Mouse (Mus musculus): ENCODE data around the gene Gm29094. TPM values are rescaled to one million over a fixed set of nuclear protein-coding genes. Genes with fewer than 3 reads are reported as not detected.
"Not testable (repeated sequence)": the region's sequence is repeated elsewhere in the genome, so short reads cannot be mapped to it uniquely, and the experiment has no call there.

Gm29094 gene
- total RNA-seq (2021), result not detected
- long read RNA-seq, experiment 1, result 0 reads
- long read RNA-seq, experiment 2, result 0 reads

DNA sequence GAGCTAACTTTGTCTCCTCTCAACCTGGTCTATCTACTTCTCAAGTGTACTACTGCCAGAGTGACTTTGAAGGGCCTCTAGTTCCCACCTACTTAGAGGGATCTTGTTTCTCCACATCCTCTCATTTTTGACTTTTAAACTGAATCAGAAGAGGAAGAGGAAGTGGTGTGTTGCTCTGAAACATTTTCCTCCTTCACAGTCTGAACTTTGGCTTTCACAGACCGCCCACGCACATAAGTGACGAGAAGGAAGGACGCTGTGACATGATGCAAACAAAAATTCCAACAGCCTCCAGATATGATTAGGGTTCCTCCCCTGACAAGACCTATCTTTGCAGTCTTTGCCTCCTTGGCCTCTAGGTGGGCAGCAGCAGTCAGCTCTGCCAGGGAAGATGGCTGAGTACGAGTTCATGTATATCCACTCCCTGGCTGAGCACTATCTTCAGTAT, at the start of gene Gm29094, which contains the start of gene Bcl2a1b:
Gm29094 (plus strand) TSS at position 411 of the 448 bp plus-strand sequence.
Bcl2a1b (plus strand) TSS at position 241 of the 448 bp plus-strand sequence.
- intact Hi-C loops (cut with DNase I); H3K27ac ChIP-seq; H3K4me3 ChIP-seq; DNase-seq: not testable (repeated sequence)

DNA sequence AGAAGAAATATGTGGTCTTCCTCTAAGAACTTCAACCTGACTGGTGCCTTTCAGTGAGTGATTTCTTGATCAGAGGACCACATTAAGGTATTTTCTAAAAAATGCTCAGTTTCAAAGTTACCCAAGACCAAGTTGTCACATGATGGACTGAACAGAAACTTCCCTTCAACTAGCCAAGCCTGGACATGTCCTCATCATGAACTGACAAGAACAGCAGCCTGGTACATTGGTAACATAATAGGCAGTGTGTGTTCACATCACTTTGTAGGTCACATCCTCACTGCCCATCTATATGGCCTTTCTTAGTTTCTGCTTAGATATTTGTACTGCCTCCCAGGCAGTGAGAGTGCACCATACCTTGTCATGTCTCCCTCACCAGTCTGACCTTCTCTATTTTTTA, 26.6 kb upstream of the Gm29094 start:
- intact Hi-C loops (cut with DNase I); DNase-seq; H3K27ac ChIP-seq; H3K4me3 ChIP-seq: not testable (repeated sequence)

DNA sequence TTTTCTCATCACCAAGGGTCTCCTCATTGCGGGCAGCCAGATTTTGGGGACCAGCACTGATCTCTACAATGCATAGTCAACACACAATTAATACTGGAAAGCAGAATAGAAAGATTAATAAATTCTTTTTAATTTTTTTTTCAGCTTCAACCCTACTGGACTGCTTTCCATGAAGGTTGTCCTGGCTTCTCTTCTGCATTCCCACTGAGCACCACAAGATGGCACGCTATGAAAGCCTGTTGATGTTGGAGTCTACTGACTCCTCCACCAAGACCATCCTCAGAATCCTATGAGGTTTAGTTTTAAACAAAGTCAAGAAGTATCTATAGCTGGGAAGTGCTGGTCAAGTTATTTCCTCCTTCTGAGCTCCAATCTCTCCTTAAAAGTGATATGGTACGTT, 20.3 kb upstream of the Gm29094 start:
- DNase-seq, result peak; percentile 49
- intact Hi-C loops (cut with DNase I); H3K27ac ChIP-seq; H3K4me3 ChIP-seq: not testable (repeated sequence)
- TF ChIP-seq CTCF (IDR thresholded peaks at IDR 0.05), result peak; percentile 58

DNA sequence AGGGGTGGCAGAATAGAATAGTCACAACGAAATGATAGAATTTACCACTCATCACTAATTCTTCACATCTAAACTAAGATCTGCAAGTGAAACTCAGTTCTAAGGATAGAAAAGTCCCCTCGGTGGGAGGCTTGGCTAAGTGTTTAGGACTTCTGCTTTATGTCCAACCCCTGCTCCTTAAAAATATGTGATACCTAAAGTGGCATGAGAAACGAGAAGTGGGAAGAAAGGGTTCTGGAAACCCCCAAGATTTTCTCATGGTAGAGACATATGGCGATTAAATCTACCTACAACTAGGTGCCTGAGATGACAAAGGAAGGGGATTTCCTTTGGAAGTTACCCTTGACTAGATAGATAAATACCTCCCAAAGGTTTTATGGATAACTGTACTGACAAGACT, 19.7 kb upstream of the Gm29094 start:
- DNase-seq; H3K4me3 ChIP-seq; intact Hi-C loops (cut with DNase I); H3K27ac ChIP-seq: not testable (repeated sequence)

DNA sequence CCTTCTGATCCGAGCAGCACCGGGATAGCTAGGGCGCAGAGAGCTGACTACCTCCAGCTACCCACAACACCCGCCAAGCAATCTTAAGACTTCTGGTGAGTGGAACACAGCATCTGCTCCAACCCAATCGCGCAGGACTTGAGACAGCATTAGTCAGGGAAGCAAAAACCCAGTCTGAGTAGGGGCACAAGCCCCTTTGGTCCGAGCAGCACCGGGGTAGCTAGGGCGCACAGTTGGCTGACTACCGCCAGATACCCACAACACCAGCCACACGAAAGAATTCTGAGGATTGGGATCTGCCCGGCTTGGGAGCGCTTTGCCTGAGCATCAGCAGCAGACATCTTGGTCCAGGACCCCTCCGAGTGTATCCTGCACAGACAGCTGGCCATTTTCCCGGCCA, 12.2 kb upstream of the Gm29094 start:
- intact Hi-C loops (cut with DNase I); DNase-seq; H3K4me3 ChIP-seq; H3K27ac ChIP-seq: not testable (repeated sequence)

DNA sequence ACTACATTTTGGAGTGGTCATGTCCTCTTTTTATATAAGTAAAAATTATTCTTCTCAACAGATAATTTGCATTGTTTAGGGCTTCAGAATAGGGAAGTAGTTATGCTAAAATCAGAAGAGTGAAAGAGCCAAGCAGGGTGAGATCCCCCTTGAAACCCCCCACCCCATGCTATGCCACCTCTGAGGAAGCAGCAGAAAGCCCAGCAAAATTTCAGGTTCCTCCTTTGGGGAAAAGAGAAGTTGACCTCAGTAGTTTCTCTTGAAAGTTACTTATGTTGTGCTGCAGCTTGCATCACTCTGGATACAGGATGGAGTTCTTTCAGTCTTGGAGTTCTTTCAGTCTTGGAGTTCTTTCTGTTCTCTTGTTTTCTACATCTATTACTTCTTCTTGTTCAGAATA, 3.7 kb upstream of the Gm29094 start:
- DNase-seq; H3K27ac ChIP-seq; H3K4me3 ChIP-seq; intact Hi-C loops (cut with DNase I): not testable (repeated sequence)

DNA sequence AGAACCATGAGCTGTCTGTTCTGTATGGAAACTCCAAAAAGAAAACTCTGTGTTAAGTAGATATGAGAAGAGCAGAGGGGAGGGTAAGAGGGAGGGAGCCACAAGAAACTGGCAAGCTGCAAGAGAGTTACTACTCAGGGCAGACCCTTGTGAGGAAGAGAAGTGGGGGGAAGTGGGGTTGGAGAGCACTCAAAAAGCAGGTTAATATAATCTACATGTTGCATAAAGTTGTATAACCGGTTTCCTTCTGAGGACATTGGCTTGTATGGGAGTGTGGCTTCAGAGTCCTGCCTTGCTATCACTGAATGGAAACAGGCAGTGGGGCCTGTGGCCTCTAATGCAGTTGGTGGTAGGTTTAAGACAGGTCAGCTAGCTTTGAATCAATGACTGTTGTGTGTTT, 1.7 kb upstream of the Gm29094 start:
- DNase-seq; H3K27ac ChIP-seq; H3K4me3 ChIP-seq; intact Hi-C loops (cut with DNase I): not testable (repeated sequence)

DNA sequence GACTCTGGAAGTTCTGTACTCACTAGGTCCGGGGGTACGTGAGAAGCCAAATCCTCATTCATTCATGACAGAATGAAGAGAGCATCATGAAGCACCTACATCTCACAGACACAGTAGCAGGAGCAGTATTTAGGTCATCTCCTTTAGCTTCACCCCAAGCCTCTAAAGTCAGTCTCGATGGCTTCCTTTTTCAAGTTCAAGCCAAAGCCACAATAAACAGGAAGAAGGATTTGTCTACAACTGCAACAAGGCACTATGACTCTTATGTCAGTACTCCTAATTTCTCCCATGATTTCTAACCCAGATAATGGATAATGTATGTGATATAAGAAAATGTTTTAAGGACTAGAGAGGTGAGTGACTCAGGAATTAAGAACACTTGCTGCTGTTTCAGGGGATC, 830 bp upstream of the Gm29094 start:
- not testable (repeated sequence) for H3K4me3 ChIP-seq

DNA sequence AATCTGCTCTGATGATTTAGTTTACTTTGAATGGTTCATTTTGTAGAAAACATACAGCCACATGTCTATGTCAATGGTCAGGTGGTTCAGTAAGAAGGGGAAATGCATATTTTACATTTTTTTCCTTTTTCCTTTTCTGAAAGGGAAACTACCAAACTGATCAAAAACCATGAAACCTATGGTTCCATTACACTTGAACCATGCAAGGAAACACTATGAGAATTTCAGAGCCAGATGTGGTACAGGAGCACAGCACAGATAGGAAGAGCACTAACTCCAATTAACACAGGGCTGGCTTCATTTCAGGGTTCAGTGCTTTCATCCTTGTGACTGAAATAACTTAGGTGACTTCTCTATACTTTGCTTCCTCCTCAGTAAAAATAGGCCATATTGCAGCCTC, 3.1 kb downstream of the Gm29094 start:
- intact Hi-C loops (cut with DNase I); DNase-seq; H3K4me3 ChIP-seq; H3K27ac ChIP-seq: not testable (repeated sequence)

More for the DNA sequence above, 830 bp upstream of the Gm29094 start:
- H3K27ac ChIP-seq; intact Hi-C loops (cut with DNase I); DNase-seq: not testable (repeated sequence)

DNA sequence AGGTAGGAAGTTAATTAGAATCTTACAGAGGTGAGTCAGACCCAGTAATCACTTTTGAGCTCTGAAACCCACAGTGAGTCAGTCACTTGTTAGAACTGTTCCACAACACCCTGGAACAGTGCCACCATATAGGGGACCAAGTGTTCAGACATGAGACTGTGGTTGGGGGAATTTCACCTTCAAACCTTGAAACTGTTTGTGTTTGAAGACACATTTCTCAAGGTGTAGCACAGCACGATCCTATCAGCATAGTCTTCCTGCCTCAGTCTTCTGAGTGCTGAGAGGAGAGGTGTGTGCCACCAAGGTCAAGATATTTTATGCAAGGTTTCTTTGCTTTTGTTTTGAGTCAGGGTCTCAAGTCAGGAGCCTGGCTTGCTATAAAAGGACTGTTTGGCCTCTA, 9.8 kb downstream of the Gm29094 start:
- H3K4me3 ChIP-seq; H3K27ac ChIP-seq; DNase-seq; intact Hi-C loops (cut with DNase I): not testable (repeated sequence)

DNA sequence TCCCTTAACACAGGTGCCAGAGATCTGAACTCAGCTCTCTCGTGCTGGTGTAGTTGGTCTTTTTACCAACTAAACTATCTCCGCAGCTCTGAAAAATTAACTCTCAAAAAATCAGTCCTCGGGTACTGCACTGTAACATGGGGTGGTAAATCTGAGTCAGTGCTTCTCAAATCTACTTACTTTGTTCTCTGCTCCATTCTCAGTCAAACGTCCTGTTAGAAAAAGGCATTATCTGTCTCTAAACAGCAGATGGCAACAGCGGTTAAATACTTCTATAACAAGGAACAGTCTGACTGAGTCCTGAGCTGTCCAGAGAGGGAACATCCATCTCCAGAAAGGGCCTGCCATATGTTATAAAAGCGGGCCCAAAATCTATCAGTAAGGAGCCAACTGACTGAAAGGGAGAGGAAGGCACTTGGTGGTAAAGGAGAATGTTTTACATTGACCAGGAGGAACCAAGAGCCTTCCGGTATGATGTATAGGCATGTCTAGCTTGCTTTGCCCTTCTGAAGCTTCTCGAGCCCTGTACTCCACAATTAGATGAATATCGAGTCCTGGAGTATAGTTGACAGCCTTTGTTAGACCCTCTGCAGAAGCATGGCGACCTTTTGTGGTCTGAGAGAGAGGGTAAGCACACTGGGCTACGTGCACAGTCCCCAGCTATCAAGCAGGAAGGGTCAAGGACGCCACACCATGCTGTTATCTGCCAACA, 11.3 kb downstream of the Gm29094 start, which contains the start of gene Mthfs:
Mthfs (plus strand) TSS at position 324 of the 712 bp plus-strand sequence.
- intact Hi-C loops (cut with DNase I); DNase-seq: not testable (repeated sequence)
- TF ChIP-seq CTCF (IDR thresholded peaks at IDR 0.05), result peak; percentile 35; the same call in 1 of the 2 replicates
- H3K27ac ChIP-seq, result peak within 1 kb of the TSS; percentile 84
- H3K4me3 ChIP-seq, result peak within 1 kb of the TSS; percentile 72

DNA sequence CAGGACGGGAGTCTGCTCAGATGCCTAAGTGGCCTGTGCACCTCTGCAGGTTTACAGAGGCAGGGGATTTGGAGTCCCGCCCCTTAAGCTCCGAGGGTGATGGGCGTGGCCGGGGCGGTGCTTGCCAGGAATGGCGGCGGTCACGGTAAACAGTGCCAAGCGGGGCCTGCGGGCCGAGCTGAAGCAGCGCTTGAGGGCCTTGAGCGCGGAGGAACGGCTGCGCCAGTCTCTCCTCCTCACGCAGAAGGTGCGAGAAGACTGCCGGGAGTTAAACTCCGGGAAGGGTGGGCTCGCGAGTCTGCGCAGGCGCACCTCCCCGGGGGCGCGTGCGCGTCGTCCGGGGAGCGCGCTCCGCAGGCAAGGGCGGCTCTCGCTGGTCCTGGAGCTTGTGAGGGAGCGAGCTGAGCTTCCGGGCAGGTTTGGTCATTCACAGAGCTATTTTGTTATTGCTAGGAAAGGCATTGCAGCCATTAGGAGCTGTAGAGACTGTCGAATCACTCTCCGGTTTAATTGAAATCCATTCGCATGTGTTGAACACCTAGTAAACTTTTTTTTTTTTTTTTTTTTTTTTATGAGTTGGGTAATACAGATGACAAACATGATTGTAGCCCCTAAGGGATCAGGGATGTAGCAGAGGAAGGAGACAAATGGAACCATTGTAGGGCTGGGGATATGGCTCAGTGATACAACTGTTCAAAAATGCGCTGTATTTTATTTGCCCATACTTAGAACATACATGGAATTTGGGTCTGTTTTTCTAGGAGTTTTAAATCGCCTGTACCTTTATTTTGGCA, 12.1 kb downstream of the Gm29094 start:
- Histone ChIP-seq H3K27ac (peak overlapping the region; percentile 84), H3K4me3 (peak overlapping the region; percentile 72)
- DNase-seq, result peak; percentile 85
- intact Hi-C loops (cut with DNase I), result not testable (repeated sequence)

DNA sequence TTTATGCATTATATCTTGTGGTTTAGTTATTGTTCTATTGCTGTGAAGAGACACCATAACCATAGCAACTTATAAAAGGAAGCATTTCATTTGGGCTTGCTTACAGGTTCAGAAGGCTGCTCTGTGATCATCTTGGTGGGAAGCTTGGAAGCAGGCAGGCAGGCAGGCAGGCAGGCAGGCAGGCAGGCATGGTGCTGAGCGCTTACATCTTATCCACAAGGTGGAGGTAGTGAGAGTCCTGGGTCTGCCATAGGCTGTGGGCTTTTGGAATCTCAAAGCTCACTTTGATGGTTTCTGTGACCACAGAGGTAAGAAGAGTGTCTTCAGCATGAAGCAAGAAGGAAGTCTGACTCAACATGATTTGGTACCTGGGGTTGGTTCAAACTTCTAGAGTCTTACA, 13.2 kb downstream of the Gm29094 start:
- peak; percentile 36; the same call in 1 of the 2 replicates for TF ChIP-seq CTCF (IDR thresholded peaks at IDR 0.05)
- intact Hi-C loops (cut with DNase I); H3K27ac ChIP-seq; H3K4me3 ChIP-seq: not testable (repeated sequence)
- peak; percentile 26 for DNase-seq

DNA sequence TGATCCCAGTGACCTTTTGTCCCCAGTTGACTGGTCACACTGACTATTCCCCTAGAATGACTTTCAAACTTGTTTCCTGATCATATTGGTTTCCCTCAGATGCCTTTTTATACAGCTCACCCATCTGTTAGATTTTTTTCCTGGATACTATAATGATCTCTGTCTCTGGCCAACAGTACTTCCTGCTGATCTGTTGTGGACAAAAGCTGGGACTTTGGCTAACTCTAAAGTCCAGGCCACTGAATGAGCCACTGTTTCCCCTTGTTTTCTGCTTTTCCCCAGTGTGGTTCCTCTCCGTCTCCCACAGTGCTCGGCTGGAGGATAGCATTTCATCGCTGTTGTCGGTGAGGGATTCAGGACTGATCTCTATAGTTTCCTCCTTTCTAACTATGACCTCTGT, 19.0 kb downstream of the Gm29094 start:
- H3K4me3 ChIP-seq; H3K27ac ChIP-seq; DNase-seq; intact Hi-C loops (cut with DNase I): not testable (repeated sequence)

DNA sequence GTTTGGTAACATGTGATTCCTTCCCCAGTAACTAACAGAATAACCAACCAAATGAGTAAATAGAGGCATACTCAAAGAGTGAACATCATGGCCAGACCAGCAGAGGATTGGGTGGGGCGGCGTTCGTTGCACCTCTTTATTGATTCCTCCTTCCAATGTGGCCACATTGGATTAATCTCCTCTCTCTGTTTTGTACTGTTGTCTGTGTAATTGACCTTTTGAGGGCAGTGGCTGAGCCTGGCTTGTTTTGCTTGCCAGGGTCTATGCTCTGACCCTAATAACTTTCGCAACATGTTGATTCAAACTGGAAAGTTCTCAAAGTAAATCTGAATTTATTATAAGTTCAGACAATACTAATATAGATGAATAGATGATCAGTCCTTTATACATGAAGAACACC, 20.5 kb downstream of the Gm29094 start:
- intact Hi-C loops (cut with DNase I); H3K27ac ChIP-seq; DNase-seq; H3K4me3 ChIP-seq: not testable (repeated sequence)

DNA sequence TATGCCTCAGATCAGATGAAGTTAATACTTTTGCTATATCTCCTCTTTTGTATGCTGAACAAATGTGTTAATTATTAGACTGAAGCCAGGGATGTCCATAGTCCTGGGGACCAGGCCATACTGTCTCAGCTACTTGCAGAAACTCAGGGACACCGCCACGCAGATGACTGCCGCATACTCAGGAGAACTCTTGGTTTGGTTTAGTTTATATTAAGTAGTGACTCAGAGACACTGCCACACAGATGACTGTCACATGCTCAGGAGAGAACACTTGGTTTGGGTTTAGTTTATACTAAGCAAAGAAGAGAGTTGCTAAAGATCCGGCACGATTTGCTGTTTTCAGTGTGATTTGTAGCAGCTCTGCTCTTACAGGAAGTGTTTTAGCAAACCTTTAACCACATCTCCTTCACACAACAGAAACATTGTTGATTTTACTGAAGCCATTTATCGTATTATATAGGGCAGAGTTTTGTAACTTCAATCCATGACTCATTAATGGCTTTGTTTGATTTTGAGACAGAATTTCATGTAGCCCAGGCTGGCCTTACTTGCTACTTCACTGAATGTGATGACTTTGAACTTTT, 21.6 kb downstream of the Gm29094 start:
- H3K4me3 ChIP-seq; DNase-seq; intact Hi-C loops (cut with DNase I); H3K27ac ChIP-seq: not testable (repeated sequence)

Measured in gastrocnemius, adult 2 months (tissue).